Mouse (Mus musculus): ENCODE data around the gene Pnisr.

- TF ChIP-seq CTCF (IDR thresholded peaks at IDR 0.05; ENCODE audit: low read depth) (no peak), EP300 (IDR thresholded peaks at IDR 0.05; ENCODE audit: low read depth) (no peak)
These were observed 31.4 kb downstream of the Pnisr start for GRCm38 (mm10) chr4:21878776-21879175.

All from liver, embryonic 14.5 days (tissue).